Mouse (Mus musculus): ENCODE results near the gene Rbbp5.

Gene Rbbp5

GRCm38 (mm10) chr1:132541171-132541823 lies 64.1 kb downstream of the Rbbp5 start:
- no peak for DNase-seq (ENCODE audit: low read depth)

GRCm38 (mm10) chr1:132541824-132542599 lies 64.8 kb downstream of the Rbbp5 start:
- DNase-seq (ENCODE audit: low read depth): no peak

GRCm38 (mm10) chr1:132542762-132543306 lies 65.7 kb downstream of the Rbbp5 start, which contains the start of gene Cntn2:
Gene Cntn2 (minus strand): TSS chr1:132543256.
- no peak for DNase-seq (ENCODE audit: low read depth)

- DNase-seq (ENCODE audit: low read depth): no peak
These were observed 66.6 kb downstream of the Rbbp5 start for GRCm38 (mm10) chr1:132543789-132544188.
